Mouse (Mus musculus): Measurements from ENCODE around the gene Slc35b2. TPM values are rescaled to one million over a fixed set of nuclear protein-coding genes. Genes with fewer than 3 reads are reported as not detected.

The Slc35b2 gene
- polyA plus RNA-seq, 1 experiment = 83.1 TPM

DNA sequence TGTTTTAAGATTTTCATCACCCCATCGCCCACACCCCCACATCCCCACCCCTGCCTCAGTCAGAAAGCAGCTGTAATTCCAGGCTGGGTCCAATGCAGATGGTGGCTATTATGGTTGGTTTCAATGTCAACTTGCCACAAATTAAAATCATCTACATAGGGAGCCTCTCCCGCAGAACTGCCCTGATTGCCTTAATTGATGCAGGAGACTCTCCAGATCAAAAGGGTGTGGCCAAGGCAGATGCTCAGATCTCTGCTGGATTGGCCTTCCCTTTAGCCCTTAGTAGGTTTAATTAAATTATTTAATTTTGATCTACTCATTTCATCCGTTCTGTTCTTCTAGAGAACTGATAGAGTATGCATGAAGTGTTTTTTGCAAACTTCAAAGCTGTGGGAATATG is 39.3 kb downstream of the Slc35b2 start:
- Histone ChIP-seq H3K27ac (ENCODE audit: insufficient read depth, low read depth, low read length) (no peak overlapping the region), H3K4me1 (ENCODE audit: control insufficient read depth, insufficient read depth, low read length) (peaks cover 7% of the 10 kb centered on the region), H3K4me3 (ENCODE audit: insufficient read depth, low read length) (no peak overlapping the region)
- TF ChIP-seq POLR2A (IDR thresholded peaks at IDR 0.05; ENCODE audit: borderline replicate concordance, low read depth, low read length) (no peak), CTCF (IDR thresholded peaks at IDR 0.05; ENCODE audit: low read depth, low read length) (no peak)

DNA sequence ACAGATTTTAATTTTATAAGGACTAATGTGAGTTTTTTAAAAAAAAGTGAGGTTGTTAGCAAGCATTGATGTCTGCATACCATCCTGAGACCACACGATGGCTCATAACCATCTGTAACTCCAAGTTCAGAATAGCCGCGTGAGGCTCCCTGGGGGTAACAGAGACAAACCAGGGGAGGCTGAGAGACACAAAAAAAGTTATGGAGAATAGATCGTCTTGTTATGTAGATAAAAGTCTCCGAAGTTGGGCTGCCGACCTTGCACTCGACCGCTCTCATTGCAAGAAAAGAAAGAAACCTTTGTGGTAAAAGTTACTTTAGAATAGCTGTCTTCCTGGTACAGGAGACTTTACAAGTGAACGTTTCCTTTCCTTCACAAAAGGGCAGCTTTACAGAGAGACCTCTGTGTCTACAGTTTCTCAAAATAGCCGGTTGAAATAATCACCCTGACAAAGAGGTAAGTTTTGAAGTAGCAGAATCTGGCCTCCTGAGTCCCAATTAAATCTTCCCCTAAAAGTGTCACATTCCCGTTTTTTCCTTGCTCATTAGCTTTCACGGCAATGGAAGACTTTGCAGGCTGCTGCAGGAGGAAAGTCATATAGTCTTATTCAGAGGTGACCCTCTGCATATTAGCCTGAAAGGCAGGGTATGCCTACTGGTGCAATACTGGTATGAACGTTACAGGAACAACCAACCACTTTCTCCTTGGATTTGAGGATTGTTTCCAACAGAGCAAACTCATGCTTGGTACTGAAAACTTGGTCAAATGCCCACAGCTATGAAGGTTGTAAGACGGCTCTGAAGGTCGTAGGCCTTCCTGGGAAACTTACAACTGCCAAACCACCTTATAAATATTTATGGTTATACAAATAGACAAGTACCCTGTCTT is 43.6 kb downstream of the Slc35b2 start:
- peaks cover 27% of the 10 kb centered on the region for H3K4me1 ChIP-seq (ENCODE audit: control insufficient read depth, insufficient read depth, low read length)
- no peak overlapping the region for H3K27ac ChIP-seq (ENCODE audit: insufficient read depth, low read depth, low read length)
- TF ChIP-seq POLR2A (IDR thresholded peaks at IDR 0.05; ENCODE audit: borderline replicate concordance, low read depth, low read length) (no peak), CTCF (IDR thresholded peaks at IDR 0.05; ENCODE audit: low read depth, low read length) (no peak)
- no peak overlapping the region for H3K4me3 ChIP-seq (ENCODE audit: insufficient read depth, low read length)

- no peak for TF ChIP-seq CTCF (IDR thresholded peaks at IDR 0.05; ENCODE audit: low read depth, low read length)
- no peak overlapping the region for H3K4me3 ChIP-seq (ENCODE audit: insufficient read depth, low read length)
- peak overlapping the region; percentile 30 for H3K27ac ChIP-seq (ENCODE audit: insufficient read depth, low read depth, low read length)
- peaks cover 36% of the 10 kb centered on the region for H3K4me1 ChIP-seq (ENCODE audit: control insufficient read depth, insufficient read depth, low read length)
Observed at GRCm38 (mm10) chr17:45608396-45608795, 44.7 kb downstream of the Slc35b2 start.

DNA sequence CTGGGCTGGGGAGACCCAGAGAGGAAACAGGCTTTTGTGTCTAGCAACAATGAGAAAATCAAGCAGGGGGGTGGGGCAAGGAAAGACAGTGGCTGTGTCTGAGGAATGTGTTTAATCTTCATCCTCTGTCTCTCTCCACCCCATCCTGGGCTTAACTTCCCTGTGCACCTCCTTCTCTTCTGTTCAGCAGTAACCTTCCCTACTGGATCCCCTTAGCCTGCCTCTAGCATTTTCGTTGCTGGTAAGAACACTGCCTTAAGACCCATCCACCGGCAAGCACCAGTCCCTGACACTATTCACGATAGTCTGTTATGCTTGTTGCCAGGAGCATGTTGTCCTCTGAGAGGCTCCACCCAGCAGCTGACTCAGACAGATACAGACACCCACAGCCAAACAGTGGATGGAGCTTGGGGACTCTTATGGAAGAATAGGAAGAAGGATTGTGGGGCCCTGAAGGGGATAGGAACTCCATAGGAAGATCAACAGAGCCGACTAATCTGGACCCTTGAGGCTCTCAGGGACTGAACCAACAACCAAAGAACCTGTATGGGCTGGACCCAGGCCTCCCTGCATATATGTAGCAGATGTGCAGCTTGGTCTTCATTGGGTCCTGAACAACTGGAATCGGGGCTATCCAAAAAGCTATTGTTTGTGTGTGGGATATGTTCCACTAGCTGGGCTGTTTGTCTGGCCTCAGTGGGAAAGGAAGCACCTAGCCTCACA is 46.6 kb downstream of the Slc35b2 start:
- TF ChIP-seq POLR2A (IDR thresholded peaks at IDR 0.05; ENCODE audit: borderline replicate concordance, low read depth, low read length) = no peak
- TF ChIP-seq CTCF (IDR thresholded peaks at IDR 0.05; ENCODE audit: low read depth, low read length) = no peak
- Histone ChIP-seq H3K27ac (ENCODE audit: insufficient read depth, low read depth, low read length) (peak overlapping the region; percentile 71), H3K4me3 (ENCODE audit: insufficient read depth, low read length) (no peak overlapping the region)

DNA sequence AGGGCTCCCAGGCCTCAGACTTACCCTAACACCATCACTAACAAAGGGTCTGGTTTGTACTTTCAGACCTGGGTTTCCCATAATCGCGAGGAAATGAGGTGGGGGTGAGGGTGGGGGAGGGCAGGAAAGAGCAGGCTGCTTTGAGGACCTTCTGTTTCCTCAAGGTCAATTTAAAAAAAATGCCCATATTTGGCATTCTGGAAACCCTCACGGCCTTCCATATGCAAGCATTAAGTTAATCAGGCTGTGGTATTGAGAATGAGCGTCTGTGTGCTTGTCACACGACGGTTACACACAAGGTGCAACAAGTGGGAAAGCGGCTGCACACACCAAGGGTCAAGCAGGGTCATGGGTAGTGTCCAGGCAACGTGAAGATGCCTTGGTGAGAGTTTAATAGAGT is 48.3 kb downstream of the Slc35b2 start:
- Histone ChIP-seq H3K4me3 (ENCODE audit: insufficient read depth, low read length) (no peak overlapping the region), H3K4me1 (ENCODE audit: control insufficient read depth, insufficient read depth, low read length) (peaks cover 55% of the 10 kb centered on the region), H3K27ac (ENCODE audit: insufficient read depth, low read depth, low read length) (no peak overlapping the region)
- TF ChIP-seq POLR2A (IDR thresholded peaks at IDR 0.05; ENCODE audit: borderline replicate concordance, low read depth, low read length) (no peak), CTCF (IDR thresholded peaks at IDR 0.05; ENCODE audit: low read depth, low read length) (no peak)

More for the DNA sequence above, 46.6 kb downstream of the Slc35b2 start:
- H3K4me1 ChIP-seq (ENCODE audit: control insufficient read depth, insufficient read depth, low read length) = peaks cover 42% of the 10 kb centered on the region

- Histone ChIP-seq H3K27ac (ENCODE audit: insufficient read depth, low read depth, low read length) (peak overlapping the region; percentile 65), H3K4me3 (ENCODE audit: insufficient read depth, low read length) (no peak overlapping the region), H3K4me1 (ENCODE audit: control insufficient read depth, insufficient read depth, low read length) (peaks cover 58% of the 10 kb centered on the region)
- TF ChIP-seq CTCF (IDR thresholded peaks at IDR 0.05; ENCODE audit: low read depth, low read length) (no peak), POLR2A (IDR thresholded peaks at IDR 0.05; ENCODE audit: borderline replicate concordance, low read depth, low read length) (no peak)
Observed at GRCm38 (mm10) chr17:45612921-45613320, 49.2 kb downstream of the Slc35b2 start.

GRCm38 (mm10) chr17:45616046-45616650 is 52.5 kb downstream of the Slc35b2 start:
- Histone ChIP-seq H3K27ac (ENCODE audit: insufficient read depth, low read depth, low read length) (no peak overlapping the region), H3K4me1 (ENCODE audit: control insufficient read depth, insufficient read depth, low read length) (peaks cover 46% of the 10 kb centered on the region), H3K4me3 (ENCODE audit: insufficient read depth, low read length) (no peak overlapping the region)
- TF ChIP-seq CTCF (IDR thresholded peaks at IDR 0.05; ENCODE audit: low read depth, low read length) = no peak
- TF ChIP-seq POLR2A (IDR thresholded peaks at IDR 0.05; ENCODE audit: borderline replicate concordance, low read depth, low read length) = no peak

GRCm38 (mm10) chr17:45616679-45617078 is 53.0 kb downstream of the Slc35b2 start:
- no peak overlapping the region for H3K27ac ChIP-seq (ENCODE audit: insufficient read depth, low read depth, low read length)
- H3K4me1 ChIP-seq (ENCODE audit: control insufficient read depth, insufficient read depth, low read length) = peaks cover 45% of the 10 kb centered on the region
- H3K4me3 ChIP-seq (ENCODE audit: insufficient read depth, low read length) = no peak overlapping the region
- TF ChIP-seq POLR2A (IDR thresholded peaks at IDR 0.05; ENCODE audit: borderline replicate concordance, low read depth, low read length) = no peak
- TF ChIP-seq CTCF (IDR thresholded peaks at IDR 0.05; ENCODE audit: low read depth, low read length) = no peak

Other genes starting within 250 kb of the Slc35b2 start
- gene Cdc5l, start 130.1 kb upstream of the Slc35b2 start, polyA plus RNA-seq (2012; ENCODE audit: insufficient read depth, insufficient read length, missing spikeins) = 54.0 and 55.4 TPM in 2 replicates
- not detected in 2 replicates for gene Spats1, start 88.5 kb upstream of the Slc35b2 start, polyA plus RNA-seq (2012; ENCODE audit: insufficient read depth, insufficient read length, missing spikeins)
- 4.8 and 5.0 TPM in 2 replicates for gene Aars2, start 57.0 kb upstream of the Slc35b2 start, polyA plus RNA-seq (2012; ENCODE audit: insufficient read depth, insufficient read length, missing spikeins)
- gene Tcte1, start 40.4 kb upstream of the Slc35b2 start, polyA plus RNA-seq (2012; ENCODE audit: insufficient read depth, insufficient read length, missing spikeins) = not detected in 2 replicates
- gene Tmem151b, start 14.2 kb upstream of the Slc35b2 start, polyA plus RNA-seq (2012; ENCODE audit: insufficient read depth, insufficient read length, missing spikeins) = not detected in 2 replicates
- 27.0 and 30.8 TPM in 2 replicates for gene Nfkbie, start 8.2 kb upstream of the Slc35b2 start, polyA plus RNA-seq (2012; ENCODE audit: insufficient read depth, insufficient read length, missing spikeins)
- gene Hsp90ab1, start 9.4 kb downstream of the Slc35b2 start, polyA plus RNA-seq (2012; ENCODE audit: insufficient read depth, insufficient read length, missing spikeins) = 586 and 617 TPM in 2 replicates
- 88.6 and 93.9 TPM in 2 replicates for gene Slc29a1, start 35.7 kb downstream of the Slc35b2 start, polyA plus RNA-seq (2012; ENCODE audit: insufficient read depth, insufficient read length, missing spikeins)
- gene Mymx, start 38.2 kb downstream of the Slc35b2 start, polyA plus RNA-seq (2012; ENCODE audit: insufficient read depth, insufficient read length, missing spikeins) = not detected in 2 replicates
- 1.5 and 1.7 TPM in 2 replicates for gene Capn11, start 95.5 kb downstream of the Slc35b2 start, polyA plus RNA-seq (2012; ENCODE audit: insufficient read depth, insufficient read length, missing spikeins)
- 73.3 and 73.4 TPM in 2 replicates for gene Mrpl14, start 122.4 kb downstream of the Slc35b2 start, polyA plus RNA-seq (2012; ENCODE audit: insufficient read depth, insufficient read length, missing spikeins)
- 20.0 and 21.2 TPM in 2 replicates for gene Tmem63b, start 123.0 kb downstream of the Slc35b2 start, polyA plus RNA-seq (2012; ENCODE audit: insufficient read depth, insufficient read length, missing spikeins)
- gene 1600014C23Rik, start 170.0 kb downstream of the Slc35b2 start, polyA plus RNA-seq (2012; ENCODE audit: insufficient read depth, insufficient read length, missing spikeins) = not detected in 2 replicates

Measured in bone marrow macrophage, adult 2 months (primary cell).